Mouse (Mus musculus) kidney, postnatal 0 days (tissue): Measurements from ENCODE around the gene Pnpla6. TPM values are rescaled to one million over a fixed set of nuclear protein-coding genes. Genes with fewer than 3 reads are reported as not detected.

Source experiments
- ATAC-seq: fragments of 200-750 bp; cut with Nextera tagmentation; replicated peaks from 2 replicates; pipeline ENCODE4 v1.8.0; 2017; ENCODE audit warnings: low read depth, moderate number of reproducible peaks, moderate TSS enrichment, moderate library complexity; ENCODE audit not compliant: low FRiP score
- DNase-seq: peaks from one replicate; pipeline ENCODE4 v3.0.0-alpha.2; 2016; ENCODE audit warnings: low spot score
- H3K27ac ChIP-seq: fragments of 300-500 bp; sonication (generic); 2 replicates; pipeline ENCODE4 v1.5.1; 2014; ENCODE audit warnings: mild to moderate bottlenecking
- H3K27me3 ChIP-seq: fragments of 300-500 bp; sonication (generic); 2 replicates; pipeline ENCODE4 v1.6.1; 2014; ENCODE audit warnings: low read length, mixed read lengths; ENCODE audit not compliant: insufficient read depth
- H3K36me3 ChIP-seq: fragments of 300-500 bp; sonication (generic); 2 replicates; pipeline ENCODE4 v1.6.1; 2014; ENCODE audit warnings: low read length, mixed read lengths; ENCODE audit not compliant: insufficient read depth
- H3K4me1 ChIP-seq: fragments of 300-500 bp; sonication (generic); replicated peaks from 2 replicates; pipeline ENCODE4 v1.6.1; 2014; ENCODE audit warnings: antibody characterized with exemption, low read length, mixed read lengths; ENCODE audit not compliant: insufficient read depth
- H3K4me2 ChIP-seq: fragments of 300-500 bp; sonication (generic); 2 replicates; pipeline ENCODE4 v1.6.1; 2014; ENCODE audit warnings: mild to moderate bottlenecking, low read length, moderate library complexity, mixed read lengths
- H3K4me3 ChIP-seq: fragments of 300-500 bp; sonication (generic); replicated peaks from 2 replicates; pipeline ENCODE4 v1.5.1; 2014; ENCODE audit warnings: low read depth, low read length
- H3K9ac ChIP-seq: fragments of 300-500 bp; sonication (generic); 2 replicates; pipeline ENCODE4 v1.6.1; 2014; ENCODE audit warnings: low read depth, low read length
- H3K9me3 ChIP-seq: fragments of 300-500 bp; sonication (generic); replicated peaks from 2 replicates; pipeline ENCODE4 v1.6.1; 2016; ENCODE audit warnings: low read length, inconsistent platforms, mixed read lengths
- CTCF ChIP-seq: IDR thresholded peaks from 2 replicates; pipeline ENCODE4 v1.5.1; 2016; ENCODE audit warnings: antibody characterized with exemption, low read depth, mild to moderate bottlenecking, moderate library complexity
- WGBS: fragments of 180-500 bp; shearing (Covaris S2); extraction: QIAGEN DNeasy Blood & Tissue Kit; methylation state at CpG from one replicate; pipeline ENCODE4 v1.1.7; 2014; 5-methylcytosine and 5-hydroxymethylcytosine counted together
- polyA plus RNA-seq: library from polyadenylated mRNA; unstranded; fragments of >200 nt; fragmentation: Nextera tagmentation; extraction: Ambion mirVana; gene quantifications from 2 replicates; pipeline ENCODE4 v1.2.1, GENCODE M21; 2015

Pnpla6 gene
- polyA plus RNA-seq, 1 experiment from 2014 or later, result 24.3 TPM

GRCm38 (mm10) chr8:3593470-3593869, 78.3 kb downstream of the Pnpla6 start:
- Histone ChIP-seq H3K27me3 (no peaks in the 10 kb centered on the region), H3K27ac (no peak overlapping the region), H3K4me1 (peaks cover 3% of the 10 kb centered on the region; the same call in 1 of the 2 replicates), H3K36me3 (no peaks in the 10 kb centered on the region), H3K9me3 (no peaks in the 10 kb centered on the region), H3K9ac (no peak overlapping the region), H3K4me3 (no peak overlapping the region), H3K4me2 (no peak overlapping the region)
- no peak for ATAC-seq
- 75% methylated on average over 3 of the region's 3 CpGs for WGBS
- no peak for TF ChIP-seq CTCF
- no peak for DNase-seq

Other genes with a start within 250 kb of the Pnpla6 start
- gene Insr, start 235.8 kb upstream of the Pnpla6 start, polyA plus RNA-seq, result 26.5 and 27.2 TPM in 2 replicates
- 0.05 and 0.24 TPM in 2 replicates for gene A430078G23Rik, start 162.0 kb upstream of the Pnpla6 start, polyA plus RNA-seq
- 9.6 and 10.6 TPM in 2 replicates for gene Arhgef18, start 122.4 kb upstream of the Pnpla6 start, polyA plus RNA-seq
- gene Pex11g, start 47.7 kb upstream of the Pnpla6 start, polyA plus RNA-seq, result 8.1 and 8.8 TPM in 2 replicates
- gene Tex45, start 44.5 kb upstream of the Pnpla6 start, polyA plus RNA-seq, result 0.16 TPM in 1 of 2 replicates, not detected in the other
- gene Zfp358, start 22.2 kb upstream of the Pnpla6 start, polyA plus RNA-seq, result 42.1 and 45.0 TPM in 2 replicates
- gene Mcoln1, start 14.9 kb upstream of the Pnpla6 start, polyA plus RNA-seq, result 46.9 and 54.6 TPM in 2 replicates
- gene C330021F23Rik, start 52.6 kb downstream of the Pnpla6 start, polyA plus RNA-seq, result 4.4 and 5.2 TPM in 2 replicates
- 9.7 and 11.6 TPM in 2 replicates for gene Camsap3, start 71.9 kb downstream of the Pnpla6 start, polyA plus RNA-seq
- 44.4 and 48.4 TPM in 2 replicates for gene Xab2, start 105.9 kb downstream of the Pnpla6 start, polyA plus RNA-seq
- gene Pet100, start 106.2 kb downstream of the Pnpla6 start, polyA plus RNA-seq, result 132 and 151 TPM in 2 replicates
- gene Pcp2, start 110.2 kb downstream of the Pnpla6 start, polyA plus RNA-seq, result 0.42 TPM in 1 of 2 replicates, not detected in the other
- gene Stxbp2, start 115.6 kb downstream of the Pnpla6 start, polyA plus RNA-seq, result 88.6 and 93.3 TPM in 2 replicates
- gene Retn, start 140.4 kb downstream of the Pnpla6 start, polyA plus RNA-seq, result 0.27 and 0.58 TPM in 2 replicates
- gene Mcemp1, start 150.4 kb downstream of the Pnpla6 start, polyA plus RNA-seq, result 0.47 and 0.54 TPM in 2 replicates
- 8.3 and 8.9 TPM in 2 replicates for gene Fcor, start 157.0 kb downstream of the Pnpla6 start, polyA plus RNA-seq
- 32.1 and 32.9 TPM in 2 replicates for gene Trappc5, start 160.9 kb downstream of the Pnpla6 start, polyA plus RNA-seq
- gene Fcer2a, start 178.8 kb downstream of the Pnpla6 start, polyA plus RNA-seq, result 0.08 TPM in 1 of 2 replicates, not detected in the other
- gene Clec4g, start 205.3 kb downstream of the Pnpla6 start, polyA plus RNA-seq, result 0.18 and 0.34 TPM in 2 replicates
- 0.08 and 0.10 TPM in 2 replicates for gene Cd209a, start 233.6 kb downstream of the Pnpla6 start, polyA plus RNA-seq